ENCODE assay signal across 18 mouse cellular contexts in genomic region chr17:14392443-14392842, GRCm38 (mm10).
"Had no signal": no experiment of that assay in that cellular context is flagged by ENCODE, and none has a peak within 500 bp of the region (broad histone marks: within the 10 kb centered on the region; RNA-seq: fewer than 3 reads in every experiment).

No protein-coding gene starts in this region.

- H3K4me1 ChIP-seq: midbrain, embryonic 10.5 days; midbrain, embryonic 12.5 days; neural tube, embryonic 13.5 days; neural tube, embryonic 15.5 days had no signal

- H3K4me2 ChIP-seq: lung, embryonic 14.5 days; midbrain, embryonic 12.5 days; neural tube, embryonic 13.5 days; neural tube, embryonic 15.5 days had no signal

- H3K9me3 ChIP-seq: midbrain, embryonic 10.5 days; midbrain, embryonic 12.5 days; neural tube, embryonic 13.5 days; neural tube, embryonic 15.5 days had no signal

- H3K4me3 ChIP-seq: midbrain, embryonic 10.5 days; midbrain, embryonic 12.5 days; myocyte; neural tube, embryonic 13.5 days; neural tube, embryonic 15.5 days had no signal

- ATAC-seq: midbrain, embryonic 16.5 days had no signal

- H3K36me3 ChIP-seq: midbrain, embryonic 10.5 days; midbrain, embryonic 12.5 days; neural tube, embryonic 13.5 days; neural tube, embryonic 15.5 days had no signal

- H3K9ac ChIP-seq: lung, embryonic 14.5 days; midbrain, embryonic 12.5 days; neural tube, embryonic 13.5 days; neural tube, embryonic 15.5 days had no signal

- H3K27ac ChIP-seq: midbrain, embryonic 10.5 days; midbrain, embryonic 12.5 days; neural tube, embryonic 13.5 days; neural tube, embryonic 15.5 days had no signal

- DNase-seq: lung, embryonic 14.5 days; lung, postnatal 10 days; lung, postnatal 4 days; midbrain, embryonic 14.5 days; retina, postnatal 1 day; right cerebral cortex, adult 18-20 months; right cerebral cortex, postnatal 25 days; right cerebral cortex, postnatal 4 days; spleen, adult 18-20 months; thymus, adult 18-20 months; thymus, postnatal 14 days; thymus, postnatal 36 days had no signal

- H3K27me3 ChIP-seq: midbrain, embryonic 12.5 days; neural tube, embryonic 13.5 days; neural tube, embryonic 15.5 days had no signal
